Mouse (Mus musculus): ENCODE measurements around the gene Acss2. TPM values are rescaled to one million over a fixed set of nuclear protein-coding genes. Genes with fewer than 3 reads are reported as not detected.

The Acss2 gene
- polyA plus RNA-seq, 1 experiment = 1.0 TPM

- Histone ChIP-seq H3K27me3 (ENCODE audit: control insufficient read depth) (no peaks in the 10 kb centered on the region), H3K36me3 (ENCODE audit: control insufficient read depth) (peaks cover 93% of the 10 kb centered on the region), H3K4me3 (replicated peaks) (no peak overlapping the region), H3K4me1 (ENCODE audit: control insufficient read depth) (peaks cover 9% of the 10 kb centered on the region), H3K9me3 (ENCODE audit: control insufficient read depth, low read length) (no peaks in the 10 kb centered on the region)
- no peak for TF ChIP-seq TAL1 (IDR thresholded peaks at IDR 0.05; ENCODE audit: low read length)
- TF ChIP-seq GATA1 (IDR thresholded peaks at IDR 0.05; ENCODE audit: low read length) = no peak
Observed at GRCm38 (mm10) chr2:155562209-155562608, 44.5 kb downstream of the Acss2 start.

- Histone ChIP-seq H3K9me3 (ENCODE audit: control insufficient read depth, low read length) (no peaks in the 10 kb centered on the region), H3K4me1 (ENCODE audit: control insufficient read depth) (peaks cover 14% of the 10 kb centered on the region), H3K36me3 (ENCODE audit: control insufficient read depth) (peaks cover 98% of the 10 kb centered on the region), H3K27me3 (ENCODE audit: control insufficient read depth) (no peaks in the 10 kb centered on the region), H3K4me3 (replicated peaks) (no peak overlapping the region)
- no peak for TF ChIP-seq GATA1 (IDR thresholded peaks at IDR 0.05; ENCODE audit: low read length)
- TF ChIP-seq TAL1 (IDR thresholded peaks at IDR 0.05; ENCODE audit: low read length) = no peak
Observed at GRCm38 (mm10) chr2:155562934-155563333, 45.2 kb downstream of the Acss2 start.

- TF ChIP-seq GATA1 (IDR thresholded peaks at IDR 0.05; ENCODE audit: low read length) = no peak
- TF ChIP-seq TAL1 (IDR thresholded peaks at IDR 0.05; ENCODE audit: low read length) = no peak
- Histone ChIP-seq H3K4me1 (ENCODE audit: control insufficient read depth) (peaks cover 10% of the 10 kb centered on the region), H3K9me3 (ENCODE audit: control insufficient read depth, low read length) (no peaks in the 10 kb centered on the region), H3K36me3 (ENCODE audit: control insufficient read depth) (peaks cover 98% of the 10 kb centered on the region), H3K27me3 (ENCODE audit: control insufficient read depth) (no peaks in the 10 kb centered on the region), H3K4me3 (replicated peaks) (no peak overlapping the region)
Observed at GRCm38 (mm10) chr2:155567751-155568150, 50.0 kb downstream of the Acss2 start.

- Histone ChIP-seq H3K9me3 (ENCODE audit: control insufficient read depth, low read length) (no peaks in the 10 kb centered on the region), H3K4me1 (ENCODE audit: control insufficient read depth) (peaks cover 7% of the 10 kb centered on the region), H3K36me3 (ENCODE audit: control insufficient read depth) (peaks cover 98% of the 10 kb centered on the region), H3K4me3 (replicated peaks) (no peak overlapping the region), H3K27me3 (ENCODE audit: control insufficient read depth) (no peaks in the 10 kb centered on the region)
- TF ChIP-seq TAL1 (IDR thresholded peaks at IDR 0.05; ENCODE audit: low read length) = no peak
- no peak for TF ChIP-seq GATA1 (IDR thresholded peaks at IDR 0.05; ENCODE audit: low read length)
Observed at GRCm38 (mm10) chr2:155569223-155569807, 51.6 kb downstream of the Acss2 start.

- peaks cover 2% of the 10 kb centered on the region for H3K4me1 ChIP-seq (ENCODE audit: control insufficient read depth)
- peaks cover 95% of the 10 kb centered on the region for H3K36me3 ChIP-seq (ENCODE audit: control insufficient read depth)
- TF ChIP-seq GATA1 (IDR thresholded peaks at IDR 0.05; ENCODE audit: low read length) (no peak), TAL1 (IDR thresholded peaks at IDR 0.05; ENCODE audit: low read length) (no peak)
- H3K4me3 ChIP-seq (replicated peaks) = no peak overlapping the region
- H3K27me3 ChIP-seq (ENCODE audit: control insufficient read depth) = no peaks in the 10 kb centered on the region
- no peaks in the 10 kb centered on the region for H3K9me3 ChIP-seq (ENCODE audit: control insufficient read depth, low read length)
Observed at GRCm38 (mm10) chr2:155573001-155573400, 55.3 kb downstream of the Acss2 start.

- Histone ChIP-seq H3K27me3 (ENCODE audit: control insufficient read depth) (no peaks in the 10 kb centered on the region), H3K9me3 (ENCODE audit: control insufficient read depth, low read length) (no peaks in the 10 kb centered on the region), H3K4me3 (replicated peaks) (no peak overlapping the region), H3K36me3 (ENCODE audit: control insufficient read depth) (peaks cover 94% of the 10 kb centered on the region), H3K4me1 (ENCODE audit: control insufficient read depth) (peaks cover 2% of the 10 kb centered on the region; the same call in 1 of the 2 replicates)
- no peak for TF ChIP-seq TAL1 (IDR thresholded peaks at IDR 0.05; ENCODE audit: low read length)
- no peak for TF ChIP-seq GATA1 (IDR thresholded peaks at IDR 0.05; ENCODE audit: low read length)
Observed at GRCm38 (mm10) chr2:155573996-155574395, 56.2 kb downstream of the Acss2 start.

- peaks cover 2% of the 10 kb centered on the region; the same call in 1 of the 2 replicates for H3K4me1 ChIP-seq (ENCODE audit: control insufficient read depth)
- no peaks in the 10 kb centered on the region for H3K27me3 ChIP-seq (ENCODE audit: control insufficient read depth)
- no peaks in the 10 kb centered on the region for H3K9me3 ChIP-seq (ENCODE audit: control insufficient read depth, low read length)
- peaks cover 94% of the 10 kb centered on the region for H3K36me3 ChIP-seq (ENCODE audit: control insufficient read depth)
- H3K4me3 ChIP-seq (replicated peaks) = no peak overlapping the region
- TF ChIP-seq GATA1 (IDR thresholded peaks at IDR 0.05; ENCODE audit: low read length) = no peak
- TF ChIP-seq TAL1 (IDR thresholded peaks at IDR 0.05; ENCODE audit: low read length) = no peak
Observed at GRCm38 (mm10) chr2:155574700-155575099, 57.0 kb downstream of the Acss2 start.

GRCm38 (mm10) chr2:155576656-155577055 is 58.9 kb downstream of the Acss2 start:
- Histone ChIP-seq H3K4me3 (replicated peaks) (no peak overlapping the region), H3K36me3 (ENCODE audit: control insufficient read depth) (peaks cover 92% of the 10 kb centered on the region), H3K9me3 (ENCODE audit: control insufficient read depth, low read length) (no peaks in the 10 kb centered on the region), H3K27me3 (ENCODE audit: control insufficient read depth) (no peaks in the 10 kb centered on the region), H3K4me1 (ENCODE audit: control insufficient read depth) (peaks cover 2% of the 10 kb centered on the region; the same call in 1 of the 2 replicates)
- TF ChIP-seq TAL1 (IDR thresholded peaks at IDR 0.05; ENCODE audit: low read length) (no peak), GATA1 (IDR thresholded peaks at IDR 0.05; ENCODE audit: low read length) (no peak)

- peaks cover 89% of the 10 kb centered on the region for H3K36me3 ChIP-seq (ENCODE audit: control insufficient read depth)
- no peak for TF ChIP-seq GATA1 (IDR thresholded peaks at IDR 0.05; ENCODE audit: low read length)
- no peak for TF ChIP-seq TAL1 (IDR thresholded peaks at IDR 0.05; ENCODE audit: low read length)
- peaks cover 8% of the 10 kb centered on the region for H3K4me1 ChIP-seq (ENCODE audit: control insufficient read depth)
- no peaks in the 10 kb centered on the region for H3K27me3 ChIP-seq (ENCODE audit: control insufficient read depth)
- no peak overlapping the region for H3K4me3 ChIP-seq (replicated peaks)
- no peaks in the 10 kb centered on the region for H3K9me3 ChIP-seq (ENCODE audit: control insufficient read depth, low read length)
Observed at GRCm38 (mm10) chr2:155580331-155580730, 62.6 kb downstream of the Acss2 start.

Data from erythroblast, embryonic 14.5 days (primary cell).